Comparison of ENCODE assay signal across 11 mouse cellular contexts in genomic region chr1:54377506-54378051, GRCm38 (mm10).
A peak's percentile ranks its signal among the peaks of the same experiment; 100 is the strongest.
DNase-seq lines count a peak whose midpoint lies in the region; ATAC-seq and TF ChIP-seq lines count a peak whose summit lies in the region.
"Had no signal": no experiment of that assay in that cellular context is flagged by ENCODE, and none has a peak within 500 bp of the region (broad histone marks: within the 10 kb centered on the region; RNA-seq: fewer than 3 reads in every experiment).

No protein-coding gene starts in this region.

- no peak overlapping the region for H3K27ac ChIP-seq in kidney, adult 2 months (ENCODE audit: insufficient read depth, low read depth, low read length)
- peak overlapping the region; percentile 65 for H3K27ac ChIP-seq in heart, embryonic 16.5 days (ENCODE audit: low read length)
- H3K27ac ChIP-seq: liver, embryonic 13.5 days; midbrain, embryonic 12.5 days had no signal

- no peak overlapping the region for H3K4me3 ChIP-seq in kidney, adult 2 months (ENCODE audit: insufficient read depth, low read depth, low read length)
- H3K4me3 ChIP-seq in heart, embryonic 16.5 days (ENCODE audit: low read length), result no peak overlapping the region
- H3K4me3 ChIP-seq: liver, embryonic 13.5 days; midbrain, embryonic 12.5 days had no signal

- no peaks in the 10 kb centered on the region for H3K4me1 ChIP-seq in kidney, adult 2 months (ENCODE audit: control insufficient read depth, insufficient read depth, low read length)
- peaks cover 6% of the 10 kb centered on the region for H3K4me1 ChIP-seq in heart, embryonic 16.5 days (ENCODE audit: control insufficient read depth, insufficient read depth, low read length)
- H3K4me1 ChIP-seq: liver, embryonic 13.5 days; midbrain, embryonic 12.5 days had no signal

- H3K27me3 ChIP-seq in kidney, adult 2 months (replicated peaks; ENCODE audit: control insufficient read depth, insufficient read depth, low read length), result no peaks in the 10 kb centered on the region
- H3K27me3 ChIP-seq in heart, embryonic 16.5 days (ENCODE audit: control insufficient read depth, insufficient read depth, low read length), result no peaks in the 10 kb centered on the region
- H3K27me3 ChIP-seq: liver, embryonic 13.5 days; midbrain, embryonic 12.5 days had no signal

- no peak for TF ChIP-seq POLR2A in kidney, adult 2 months (IDR thresholded peaks at IDR 0.05; ENCODE audit: low read depth, low read length)

- no peaks in the 10 kb centered on the region for H3K9me3 ChIP-seq in heart, embryonic 16.5 days (replicated peaks; ENCODE audit: control insufficient read depth, low read length)
- H3K9me3 ChIP-seq: liver, embryonic 13.5 days; midbrain, embryonic 12.5 days had no signal

- no peaks in the 10 kb centered on the region for H3K36me3 ChIP-seq in kidney, adult 2 months (ENCODE audit: control insufficient read depth, insufficient read depth, low read length)
- no peaks in the 10 kb centered on the region for H3K36me3 ChIP-seq in heart, embryonic 16.5 days (ENCODE audit: control insufficient read depth, insufficient read depth)
- H3K36me3 ChIP-seq: liver, embryonic 13.5 days; midbrain, embryonic 12.5 days had no signal

- H3K9ac ChIP-seq in heart, embryonic 16.5 days (ENCODE audit: low read length), result no peak overlapping the region
- H3K9ac ChIP-seq: liver, embryonic 13.5 days; midbrain, embryonic 12.5 days had no signal

- no peak for TF ChIP-seq CTCF in kidney, adult 2 months (conservative IDR thresholded peaks at IDR 0.05; ENCODE audit: insufficient read depth, insufficient read length, low read depth, low read length)

- no peak overlapping the region for H3K4me2 ChIP-seq in heart, embryonic 16.5 days (ENCODE audit: low read depth, low read length)
- H3K4me2 ChIP-seq: liver, embryonic 13.5 days; midbrain, embryonic 12.5 days had no signal

- peak; percentile 84 for ATAC-seq in heart, embryonic 16.5 days (replicated peaks; ENCODE audit: extremely low read depth, insufficient read depth, low FRiP score)

- DNase-seq in kidney, adult 2 months, result peak; percentile 25
- DNase-seq in kidney, adult 18-20 months, result no peak
- peak; percentile 13 for DNase-seq in 3134 (ENCODE audit: extremely low read depth, insufficient read length, low spot score)
- DNase-seq in 3T3-L1 (ENCODE audit: low read depth, low spot score), result peak; percentile 65
- DNase-seq in left cerebral cortex, adult 9 months (ENCODE audit: low spot score in 2 of 2), result no peak
- no peak for DNase-seq in layer of hippocampus, postnatal 25 days (ENCODE audit: extremely low spot score in 1 of 2, low spot score in 1 of 2)
- DNase-seq: liver, embryonic 13.5 days; spleen, adult 18-20 months; thymus, adult 2 months had no signal

Comparison
In these comparisons a context has a peak if more than half of its experiments do, and no peak if none do; other contexts are left out.
1. DNase-seq: peak in kidney, adult 2 months (single experiment), 3134 (single experiment) and 3T3-L1 (single experiment); none in kidney, adult 18-20 months (single experiment), left cerebral cortex, adult 9 months (0 of 2) and layer of hippocampus, postnatal 25 days (0 of 2).